Mouse (Mus musculus): ENCODE data around the gene 4930415L06Rik. TPM values are rescaled to one million over a fixed set of nuclear protein-coding genes. Genes with fewer than 3 reads are reported as not detected.

The 4930415L06Rik gene
- not detected in 2 replicates for polyA plus RNA-seq (2016; fragmentation: Nextera tagmentation; extraction: Ambion mirVana)

DNA sequence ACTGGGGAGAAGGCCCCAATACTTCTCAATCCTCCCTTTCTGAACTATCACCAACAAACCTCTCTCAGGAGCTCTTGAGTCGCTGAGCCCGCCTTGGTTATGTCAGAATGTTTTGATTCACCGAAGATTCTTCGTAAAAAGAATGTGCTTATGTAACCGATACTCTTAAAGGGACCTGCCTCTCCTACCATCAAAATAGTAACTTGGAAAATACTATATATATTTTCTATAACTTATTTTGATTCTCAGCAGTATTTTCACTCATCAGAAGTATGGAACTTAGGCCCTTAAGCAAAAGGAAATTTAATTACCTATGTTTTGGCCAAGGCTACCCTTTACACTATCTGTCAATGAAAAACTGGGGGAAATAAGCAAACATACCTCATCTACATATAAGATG, at the start of gene 4930415L06Rik:
4930415L06Rik (minus strand) TSS at position 101 of the 400 bp plus-strand sequence.
- no peaks in the 10 kb centered on the region for H3K36me3 ChIP-seq
- H3K27ac ChIP-seq: no peak within 1 kb of the TSS
- H3K4me3 ChIP-seq: no peak within 1 kb of the TSS
- H3K4me1 ChIP-seq: no peaks in the 10 kb centered on the region
- DNase-seq (ENCODE audit: low spot score): no peak
- no peaks in the 10 kb centered on the region for H3K9me3 ChIP-seq (replicated peaks)
- no peaks in the 10 kb centered on the region for H3K27me3 ChIP-seq (ENCODE audit: low read depth, poor library complexity, severe bottlenecking)
- WGBS: 96% methylated on average over 5 of the region's 5 CpGs

DNA sequence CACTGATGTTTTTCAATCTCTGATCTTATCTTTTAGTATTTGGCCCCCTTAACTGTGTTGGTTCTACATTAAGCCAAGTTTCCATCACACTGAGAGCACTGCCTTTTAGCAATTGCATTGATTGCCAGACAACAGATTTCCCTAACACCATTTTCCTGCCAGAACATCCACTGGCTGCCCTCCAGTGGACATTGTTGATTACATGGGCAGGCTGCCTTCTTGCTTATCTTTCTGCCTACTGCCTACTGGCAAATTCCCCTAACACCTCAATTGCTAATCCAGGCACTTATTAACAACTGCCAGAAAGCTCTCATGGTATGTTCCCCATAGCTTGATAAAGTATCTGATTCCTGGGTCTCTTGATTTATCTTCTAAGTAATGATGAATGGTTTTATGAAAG, 46.0 kb upstream of the 4930415L06Rik start:
- no peak overlapping the region for H3K4me3 ChIP-seq
- no peak for DNase-seq (ENCODE audit: low spot score)
- H3K36me3 ChIP-seq: no peaks in the 10 kb centered on the region

DNA sequence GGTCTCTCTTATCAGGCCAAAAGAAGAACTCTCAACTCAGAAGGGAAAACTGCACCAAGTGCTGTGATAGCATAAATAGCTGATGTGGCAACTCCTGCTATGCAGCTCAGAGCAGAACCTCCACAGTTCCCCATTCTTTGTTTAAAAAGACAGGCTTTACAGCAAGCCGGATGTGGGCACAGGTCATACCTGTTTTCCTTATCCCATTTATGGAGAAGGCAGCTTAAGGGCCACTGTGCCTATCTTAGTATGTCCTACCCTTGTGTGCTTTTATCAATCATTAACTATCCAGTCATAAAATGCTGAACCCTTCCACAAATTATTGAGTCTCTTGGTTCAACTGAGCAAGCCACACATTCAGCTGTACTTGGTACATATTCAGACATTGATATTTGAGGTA, 27.8 kb downstream of the 4930415L06Rik start:
- DNase-seq (ENCODE audit: low spot score): no peak
- Histone ChIP-seq H3K4me3 (no peak overlapping the region), H3K36me3 (no peaks in the 10 kb centered on the region), H3K27ac (no peak overlapping the region), H3K4me1 (no peaks in the 10 kb centered on the region), H3K27me3 (ENCODE audit: low read depth, poor library complexity, severe bottlenecking) (no peaks in the 10 kb centered on the region), H3K9me3 (replicated peaks) (no peaks in the 10 kb centered on the region)
- WGBS: 92% methylated on average over 1 of the region's 1 CpGs

More for the DNA sequence above, 46.0 kb upstream of the 4930415L06Rik start:
- H3K4me1 ChIP-seq: no peaks in the 10 kb centered on the region
- H3K9me3 ChIP-seq (replicated peaks): no peaks in the 10 kb centered on the region
- H3K27ac ChIP-seq: no peak overlapping the region
- H3K27me3 ChIP-seq (ENCODE audit: low read depth, poor library complexity, severe bottlenecking): no peaks in the 10 kb centered on the region

Other genes starting within 250 kb of the 4930415L06Rik start
- not detected in 2 replicates for gene 4932429P05Rik, start 180.6 kb downstream of the 4930415L06Rik start, polyA plus RNA-seq (2016; fragmentation: Nextera tagmentation; extraction: Ambion mirVana)

Data from limb, embryonic 10.5 days (tissue).